Mouse (Mus musculus): ENCODE results near the gene B4galt5. TPM values are rescaled to one million over a fixed set of nuclear protein-coding genes. Genes with fewer than 3 reads are reported as not detected.

Gene B4galt5
- polyA plus RNA-seq, 1 experiment from 2014 or later: 19.8 TPM

GRCm38 (mm10) chr2:167378972-167379371 is 30.0 kb upstream of the B4galt5 start:
- H3K4me2 ChIP-seq: no peak overlapping the region
- 0 out of 2 replicates have a peak, but pooled peaks cover 3% of the 10 kb centered on the region for H3K4me1 ChIP-seq (ENCODE audit: control insufficient read depth, insufficient read depth, low read length)
- DNase-seq (ENCODE audit: low spot score, missing footprints) (no peak), ATAC-seq (ENCODE audit: low FRiP score) (no peak)
- H3K4me3 ChIP-seq (ENCODE audit: low read depth, low read length): no peak overlapping the region
- H3K27ac ChIP-seq (ENCODE audit: low read depth, low read length): no peak overlapping the region
- H3K9me3 ChIP-seq (ENCODE audit: control insufficient read depth, low read length): no peaks in the 10 kb centered on the region
- H3K9ac ChIP-seq (ENCODE audit: low read length): no peak overlapping the region
- H3K36me3 ChIP-seq (ENCODE audit: control insufficient read depth, insufficient read depth, low read length): no peaks in the 10 kb centered on the region
- no peaks in the 10 kb centered on the region for H3K27me3 ChIP-seq (ENCODE audit: control insufficient read depth, insufficient read depth, low read length)
- WGBS: 29% methylated on average over 4 of the region's 4 CpGs

GRCm38 (mm10) chr2:167377697-167378096 is 28.7 kb upstream of the B4galt5 start:
- WGBS: 91% methylated on average over 3 of the region's 3 CpGs
- no peak overlapping the region for H3K4me2 ChIP-seq
- H3K27me3 ChIP-seq (ENCODE audit: control insufficient read depth, insufficient read depth, low read length): no peaks in the 10 kb centered on the region
- DNase-seq (ENCODE audit: low spot score, missing footprints) (no peak), ATAC-seq (ENCODE audit: low FRiP score) (no peak)
- no peak overlapping the region for H3K27ac ChIP-seq (ENCODE audit: low read depth, low read length)
- H3K36me3 ChIP-seq (ENCODE audit: control insufficient read depth, insufficient read depth, low read length): no peaks in the 10 kb centered on the region
- H3K4me1 ChIP-seq (ENCODE audit: control insufficient read depth, insufficient read depth, low read length): 0 out of 2 replicates have a peak, but pooled peaks cover 3% of the 10 kb centered on the region
- H3K9me3 ChIP-seq (ENCODE audit: control insufficient read depth, low read length): no peaks in the 10 kb centered on the region
- no peak overlapping the region for H3K4me3 ChIP-seq (ENCODE audit: low read depth, low read length)
- no peak overlapping the region for H3K9ac ChIP-seq (ENCODE audit: low read length)

- no peak for ATAC-seq (ENCODE audit: low FRiP score)
- H3K9me3 ChIP-seq (ENCODE audit: control insufficient read depth, low read length): no peaks in the 10 kb centered on the region
- 0 out of 2 replicates have a peak, but pooled peaks cover 3% of the 10 kb centered on the region for H3K4me1 ChIP-seq (ENCODE audit: control insufficient read depth, insufficient read depth, low read length)
- H3K27me3 ChIP-seq (ENCODE audit: control insufficient read depth, insufficient read depth, low read length): no peaks in the 10 kb centered on the region
- no peak overlapping the region for H3K4me2 ChIP-seq
- DNase-seq (ENCODE audit: low spot score, missing footprints): no peak
- no peaks in the 10 kb centered on the region for H3K36me3 ChIP-seq (ENCODE audit: control insufficient read depth, insufficient read depth, low read length)
- no peak overlapping the region for H3K27ac ChIP-seq (ENCODE audit: low read depth, low read length)
- no peak overlapping the region for H3K4me3 ChIP-seq (ENCODE audit: low read depth, low read length)
- no peak overlapping the region for H3K9ac ChIP-seq (ENCODE audit: low read length)
- 77% methylated on average over 8 of the region's 8 CpGs for WGBS
Observed at GRCm38 (mm10) chr2:167376160-167376564, 27.2 kb upstream of the B4galt5 start.

GRCm38 (mm10) chr2:167375688-167376087 is 26.7 kb upstream of the B4galt5 start:
- Histone ChIP-seq H3K9me3 (ENCODE audit: control insufficient read depth, low read length) (no peaks in the 10 kb centered on the region), H3K9ac (ENCODE audit: low read length) (no peak overlapping the region), H3K4me2 (no peak overlapping the region), H3K27ac (ENCODE audit: low read depth, low read length) (no peak overlapping the region), H3K4me1 (ENCODE audit: control insufficient read depth, insufficient read depth, low read length) (0 out of 2 replicates have a peak, but pooled peaks cover 3% of the 10 kb centered on the region), H3K27me3 (ENCODE audit: control insufficient read depth, insufficient read depth, low read length) (no peaks in the 10 kb centered on the region), H3K36me3 (ENCODE audit: control insufficient read depth, insufficient read depth, low read length) (no peaks in the 10 kb centered on the region), H3K4me3 (ENCODE audit: low read depth, low read length) (no peak overlapping the region)
- DNase-seq (ENCODE audit: low spot score, missing footprints): no peak
- 92% methylated on average over 5 of the region's 5 CpGs for WGBS
- no peak for ATAC-seq (ENCODE audit: low FRiP score)

GRCm38 (mm10) chr2:167375135-167375534 is 26.2 kb upstream of the B4galt5 start:
- Histone ChIP-seq H3K9me3 (ENCODE audit: control insufficient read depth, low read length) (no peaks in the 10 kb centered on the region), H3K4me3 (ENCODE audit: low read depth, low read length) (no peak overlapping the region), H3K4me1 (ENCODE audit: control insufficient read depth, insufficient read depth, low read length) (0 out of 2 replicates have a peak, but pooled peaks cover 3% of the 10 kb centered on the region), H3K36me3 (ENCODE audit: control insufficient read depth, insufficient read depth, low read length) (no peaks in the 10 kb centered on the region), H3K9ac (ENCODE audit: low read length) (no peak overlapping the region), H3K27ac (ENCODE audit: low read depth, low read length) (no peak overlapping the region), H3K27me3 (ENCODE audit: control insufficient read depth, insufficient read depth, low read length) (no peaks in the 10 kb centered on the region), H3K4me2 (no peak overlapping the region)
- ATAC-seq (ENCODE audit: low FRiP score) (no peak), DNase-seq (ENCODE audit: low spot score, missing footprints) (no peak)
- WGBS: 82% methylated on average over 9 of the region's 9 CpGs

- Histone ChIP-seq H3K27ac (ENCODE audit: low read depth, low read length) (no peak overlapping the region), H3K9me3 (ENCODE audit: control insufficient read depth, low read length) (no peaks in the 10 kb centered on the region), H3K36me3 (ENCODE audit: control insufficient read depth, insufficient read depth, low read length) (no peaks in the 10 kb centered on the region), H3K4me2 (no peak overlapping the region), H3K4me1 (ENCODE audit: control insufficient read depth, insufficient read depth, low read length) (0 out of 2 replicates have a peak, but pooled peaks cover 3% of the 10 kb centered on the region), H3K27me3 (ENCODE audit: control insufficient read depth, insufficient read depth, low read length) (no peaks in the 10 kb centered on the region), H3K4me3 (ENCODE audit: low read depth, low read length) (no peak overlapping the region), H3K9ac (ENCODE audit: low read length) (no peak overlapping the region)
- ATAC-seq (ENCODE audit: low FRiP score) (no peak), DNase-seq (ENCODE audit: low spot score, missing footprints) (no peak)
- 88% methylated on average over 12 of the region's 12 CpGs for WGBS
Observed at GRCm38 (mm10) chr2:167374191-167374805, 25.3 kb upstream of the B4galt5 start.

- no peak for DNase-seq (ENCODE audit: low spot score, missing footprints)
- Histone ChIP-seq H3K36me3 (ENCODE audit: control insufficient read depth, insufficient read depth, low read length) (no peaks in the 10 kb centered on the region), H3K4me1 (ENCODE audit: control insufficient read depth, insufficient read depth, low read length) (no peaks in the 10 kb centered on the region), H3K27me3 (ENCODE audit: control insufficient read depth, insufficient read depth, low read length) (no peaks in the 10 kb centered on the region), H3K9me3 (ENCODE audit: control insufficient read depth, low read length) (no peaks in the 10 kb centered on the region), H3K4me3 (ENCODE audit: low read depth, low read length) (no peak overlapping the region), H3K9ac (ENCODE audit: low read length) (no peak overlapping the region), H3K27ac (ENCODE audit: low read depth, low read length) (no peak overlapping the region), H3K4me2 (no peak overlapping the region)
- ATAC-seq (ENCODE audit: low FRiP score): no peak
- WGBS: 88% methylated on average over 5 of the region's 5 CpGs
Observed at GRCm38 (mm10) chr2:167373266-167373665, 24.3 kb upstream of the B4galt5 start.

GRCm38 (mm10) chr2:167371506-167371905 is 22.5 kb upstream of the B4galt5 start:
- ATAC-seq (ENCODE audit: low FRiP score): no peak
- no peak overlapping the region for H3K4me2 ChIP-seq
- DNase-seq (ENCODE audit: low spot score, missing footprints): no peak
- 92% methylated on average over 2 of the region's 2 CpGs for whole genome bisulfite sequencing
- H3K9ac ChIP-seq (ENCODE audit: low read length): no peak overlapping the region
- H3K27ac ChIP-seq (ENCODE audit: low read depth, low read length): no peak overlapping the region
- no peak overlapping the region for H3K4me3 ChIP-seq (ENCODE audit: low read depth, low read length)
- no peaks in the 10 kb centered on the region for H3K9me3 ChIP-seq (ENCODE audit: control insufficient read depth, low read length)
- no peaks in the 10 kb centered on the region for H3K36me3 ChIP-seq (ENCODE audit: control insufficient read depth, insufficient read depth, low read length)
- H3K27me3 ChIP-seq (ENCODE audit: control insufficient read depth, insufficient read depth, low read length): no peaks in the 10 kb centered on the region
- no peaks in the 10 kb centered on the region for H3K4me1 ChIP-seq (ENCODE audit: control insufficient read depth, insufficient read depth, low read length)

GRCm38 (mm10) chr2:167368328-167368727 is 19.3 kb upstream of the B4galt5 start:
- H3K9ac ChIP-seq (ENCODE audit: low read length): no peak overlapping the region
- 80% methylated on average over 9 of the region's 9 CpGs for WGBS

More at GRCm38 (mm10) chr2:167368328-167368727, 19.3 kb upstream of the B4galt5 start:
- Histone ChIP-seq H3K4me1 (ENCODE audit: control insufficient read depth, insufficient read depth, low read length) (no peaks in the 10 kb centered on the region), H3K4me3 (ENCODE audit: low read depth, low read length) (no peak overlapping the region), H3K27ac (ENCODE audit: low read depth, low read length) (no peak overlapping the region), H3K4me2 (no peak overlapping the region), H3K36me3 (ENCODE audit: control insufficient read depth, insufficient read depth, low read length) (no peaks in the 10 kb centered on the region), H3K9me3 (ENCODE audit: control insufficient read depth, low read length) (no peaks in the 10 kb centered on the region), H3K27me3 (ENCODE audit: control insufficient read depth, insufficient read depth, low read length) (no peaks in the 10 kb centered on the region)
- DNase-seq (ENCODE audit: low spot score, missing footprints) (no peak), ATAC-seq (ENCODE audit: low FRiP score) (no peak)
